Mouse (Mus musculus) lung, postnatal 36 days (tissue): ENCODE measurements around the gene Tuba3b.

Experiments
- DNase-seq: peaks from one replicate; pipeline ENCODE4 v3.0.0; 2022; ENCODE audit warnings: mixed read lengths

The Tuba3b gene

GRCm38 (mm10) chr6:145607746-145608145 is 7.8 kb upstream of the Tuba3b start:
- no peak for DNase-seq

DNA sequence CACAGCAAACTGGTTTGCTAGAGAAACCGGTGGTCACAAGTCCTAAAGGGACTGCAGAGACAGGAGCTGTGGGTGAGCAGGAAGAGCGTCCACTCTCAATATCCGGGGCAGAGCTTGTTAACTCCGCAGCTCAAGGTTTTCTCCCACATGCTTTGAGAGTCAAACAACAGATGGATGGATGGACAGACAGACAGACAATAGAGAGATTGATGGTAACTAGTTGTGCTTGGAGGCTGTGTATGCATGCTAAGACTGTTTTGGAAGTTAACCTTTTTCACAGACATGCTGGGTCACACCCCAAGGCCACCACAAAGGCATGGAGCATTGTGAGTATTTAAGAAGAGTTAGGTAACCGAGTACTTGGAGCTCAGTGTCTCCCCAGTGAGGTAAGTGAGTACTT is 6.9 kb upstream of the Tuba3b start:
- DNase-seq, result no peak

- DNase-seq, result no peak
Observed at GRCm38 (mm10) chr6:145610901-145611300, 4.7 kb upstream of the Tuba3b start.

GRCm38 (mm10) chr6:145612611-145613010 is 2.9 kb upstream of the Tuba3b start:
- no peak for DNase-seq

- peak; percentile 33 for DNase-seq
Observed at GRCm38 (mm10) chr6:145614219-145614618, 1.3 kb upstream of the Tuba3b start, which contains the start of gene Lmntd1. TSS of gene Lmntd1 (minus strand) at chr6:145614319.

GRCm38 (mm10) chr6:145616402-145617229 is 1.1 kb downstream of the Tuba3b start:
- DNase-seq, result peak; percentile 30

GRCm38 (mm10) chr6:145623141-145623540 is 7.6 kb downstream of the Tuba3b start:
- no peak for DNase-seq

GRCm38 (mm10) chr6:145630269-145630668 is 14.7 kb downstream of the Tuba3b start:
- peak; percentile 45 for DNase-seq

GRCm38 (mm10) chr6:145634454-145634853 is 18.9 kb downstream of the Tuba3b start:
- DNase-seq, result no peak

DNA sequence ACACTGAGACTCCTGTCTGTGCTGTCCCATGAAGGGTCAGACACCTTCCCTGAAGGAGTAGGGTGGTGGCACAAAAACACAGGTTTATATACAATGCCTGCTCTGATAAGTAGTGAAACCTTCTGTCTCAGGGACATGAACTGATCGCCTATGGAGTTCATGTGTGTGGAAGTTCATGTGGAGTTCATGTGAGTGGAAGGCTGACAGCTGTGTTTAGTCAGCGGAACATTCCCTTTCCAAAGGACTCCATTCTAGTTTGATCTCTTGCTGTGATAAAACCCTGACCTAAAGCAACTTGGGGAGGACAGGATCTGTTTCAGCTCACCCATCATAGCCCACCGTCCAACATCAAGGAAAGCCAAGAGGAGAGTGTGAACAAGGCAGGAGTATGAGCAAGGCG is 21.1 kb downstream of the Tuba3b start:
- no peak for DNase-seq

- DNase-seq, result peak; percentile 67
Observed at GRCm38 (mm10) chr6:145638248-145638647, 22.7 kb downstream of the Tuba3b start.

GRCm38 (mm10) chr6:145640971-145641506 is 25.5 kb downstream of the Tuba3b start:
- DNase-seq, result peak; percentile 24

GRCm38 (mm10) chr6:145651976-145652375 is 36.4 kb downstream of the Tuba3b start:
- DNase-seq, result no peak

DNA sequence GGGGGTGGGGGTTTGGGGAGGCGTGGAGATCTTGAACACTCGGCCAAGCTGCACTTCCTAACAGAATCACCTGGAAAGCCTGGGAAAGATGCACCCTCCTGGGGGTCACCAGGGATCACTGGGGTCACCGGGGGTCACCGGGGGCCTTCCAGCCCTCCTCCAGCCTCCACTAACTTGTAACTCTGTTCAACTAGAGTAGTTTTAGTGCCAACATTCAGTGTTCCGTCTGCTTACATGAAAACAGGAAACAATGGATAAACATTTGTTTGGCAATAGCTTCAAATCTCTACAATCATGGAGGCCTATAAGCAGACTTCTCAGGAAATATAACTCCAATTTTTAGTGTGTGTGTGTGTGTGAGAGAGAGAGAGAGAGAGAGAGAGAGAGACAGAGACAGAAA is 37.4 kb downstream of the Tuba3b start:
- no peak for DNase-seq

DNA sequence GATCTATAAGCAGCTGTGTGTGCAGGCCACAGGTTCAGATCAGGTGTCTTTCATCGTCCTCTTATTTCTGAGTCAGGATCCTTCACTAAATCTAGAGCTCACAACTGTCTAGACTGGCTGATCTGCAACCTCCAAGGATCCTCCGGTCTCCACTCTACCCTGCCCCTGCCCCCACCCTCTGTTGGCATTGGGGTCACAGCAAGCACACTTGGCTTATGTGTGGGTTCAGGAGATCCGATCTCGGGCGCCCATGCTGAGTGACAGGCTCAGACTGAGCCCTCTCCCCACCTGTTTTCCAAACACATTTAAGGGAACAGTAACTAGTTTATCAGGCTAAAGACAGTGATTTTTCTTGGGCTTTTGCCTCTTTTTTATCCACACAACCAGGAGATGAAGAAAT is 38.1 kb downstream of the Tuba3b start:
- DNase-seq, result no peak

DNA sequence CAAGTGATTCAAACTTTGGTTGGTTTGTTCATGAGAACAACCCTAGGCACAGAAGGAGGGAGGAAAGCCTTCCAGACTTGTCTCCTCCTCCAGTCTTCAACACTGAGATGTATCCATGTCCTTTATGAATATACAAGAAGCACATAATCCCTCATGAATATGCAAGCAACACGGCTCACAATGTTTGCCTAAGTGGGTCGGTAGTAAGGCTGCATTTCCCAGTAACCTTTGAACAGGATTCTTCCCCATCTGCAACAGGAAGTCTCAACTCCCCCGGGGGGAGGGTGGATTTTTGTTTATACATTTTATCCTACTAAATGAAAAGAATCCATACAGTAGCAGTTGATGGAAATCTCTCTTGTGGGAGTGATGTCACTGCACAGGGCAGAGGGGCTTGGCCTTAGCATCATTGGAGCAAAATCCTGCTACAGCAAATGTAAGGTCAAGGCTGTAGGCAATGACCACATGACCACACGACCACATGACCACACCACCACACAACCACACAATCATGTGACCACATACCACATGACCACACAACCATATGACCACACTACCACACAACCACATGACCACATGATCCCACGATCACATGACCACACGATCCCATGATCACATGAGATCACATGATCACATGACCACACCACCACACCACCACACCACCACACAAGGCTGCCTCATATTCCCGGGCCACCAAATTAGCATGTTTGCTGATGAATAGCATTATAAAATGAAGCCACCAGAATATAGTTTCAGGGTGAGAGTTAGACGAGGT is 38.7 kb downstream of the Tuba3b start:
- no peak for DNase-seq

GRCm38 (mm10) chr6:145655678-145656077 is 40.1 kb downstream of the Tuba3b start:
- no peak for DNase-seq

GRCm38 (mm10) chr6:145656740-145657591 is 41.4 kb downstream of the Tuba3b start:
- no peak for DNase-seq

- no peak for DNase-seq
Observed at GRCm38 (mm10) chr6:145659116-145659515, 43.6 kb downstream of the Tuba3b start.

GRCm38 (mm10) chr6:145660943-145661342 is 45.4 kb downstream of the Tuba3b start:
- DNase-seq, result no peak

- no peak for DNase-seq
Observed at GRCm38 (mm10) chr6:145664208-145664607, 48.7 kb downstream of the Tuba3b start.

DNA sequence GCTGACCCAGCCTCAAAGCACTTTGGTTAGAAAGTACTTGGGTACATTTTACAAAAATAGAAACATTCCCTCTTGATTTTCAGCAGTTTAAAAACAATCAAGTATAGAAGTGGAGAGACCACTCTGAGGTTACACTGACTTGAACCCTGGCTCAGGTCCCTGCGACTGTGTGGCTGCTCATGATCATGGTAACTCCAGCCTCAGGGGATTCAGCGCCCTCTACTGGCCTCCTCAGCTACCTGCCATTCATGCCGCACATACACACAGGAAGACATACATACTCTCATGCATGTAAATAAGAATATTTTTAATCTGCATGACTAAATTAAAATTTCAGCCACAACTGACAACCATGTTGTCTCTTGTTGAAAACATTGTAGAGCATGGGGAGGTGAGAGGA is 50.2 kb downstream of the Tuba3b start:
- no peak for DNase-seq

DNA sequence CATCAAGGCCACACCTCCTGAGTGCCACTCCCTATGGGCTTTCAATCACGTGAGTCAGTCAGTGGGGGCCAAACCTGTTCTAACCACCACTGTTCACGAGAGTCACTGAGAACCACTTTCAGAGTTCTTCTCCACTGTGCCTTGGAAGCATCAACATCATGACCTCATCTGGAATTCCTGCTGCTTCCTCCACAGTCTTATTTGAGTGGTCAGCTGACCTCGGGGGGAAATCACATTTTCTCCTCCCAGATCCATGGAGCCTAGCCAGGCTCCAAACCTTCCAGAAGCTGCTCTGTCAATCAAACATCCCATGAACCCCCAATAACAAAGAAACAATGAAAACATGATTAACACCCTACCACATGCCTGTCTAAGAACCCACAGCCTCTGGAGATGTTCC is 52.1 kb downstream of the Tuba3b start:
- peak; percentile 62 for DNase-seq
